Mouse (Mus musculus) urinary bladder, postnatal 0 days (tissue): Measurements from ENCODE around the gene Ifnar1. TPM values are rescaled to one million over a fixed set of nuclear protein-coding genes. Genes with fewer than 3 reads are reported as not detected.

Experiments
- microRNA-seq: library from miRNA; unstranded; fragments of <30 nt; microRNA quantifications from one replicate; pipeline ENCODE4, GENCODE M21; 2016
- polyA plus RNA-seq: library from polyadenylated mRNA; unstranded; fragments of >200 nt; fragmentation: Nextera tagmentation; extraction: Ambion mirVana; gene quantifications from 2 replicates; pipeline ENCODE4 v1.2.1, GENCODE M21; 2015

Gene Ifnar1
- polyA plus RNA-seq, result 24.7 and 27.5 TPM in 2 replicates

GRCm38 (mm10) chr16:91484808-91485700 lies at the start of gene Ifnar1:
Gene Ifnar1, plus strand, starts transcription at chr16:91485238.

GRCm38 (mm10) chr16:91546836-91547741 lies 62.1 kb downstream of the Ifnar1 start, which contains the start of gene Ifngr2:
Gene Ifngr2, plus strand, starts transcription at chr16:91547072.

Small RNA genes within 50 kb of the gene (microRNA-seq; reads per million reads assigned to microRNA genes)
- not detected for gene Mir6367

Other genes starting within 250 kb of the Ifnar1 start
- not detected in 2 replicates for gene Olig1, start 215.5 kb upstream of the Ifnar1 start, polyA plus RNA-seq
- gene Ifnar2, start 112.5 kb upstream of the Ifnar1 start, polyA plus RNA-seq, result 60.6 and 68.5 TPM in 2 replicates
- not detected in 2 replicates for gene Gm21970, start 93.5 kb upstream of the Ifnar1 start, polyA plus RNA-seq
- 45.5 and 48.4 TPM in 2 replicates for gene Il10rb, start 79.1 kb upstream of the Ifnar1 start, polyA plus RNA-seq
- 47.8 and 50.0 TPM in 2 replicates for gene Ifngr2, start 61.8 kb downstream of the Ifnar1 start, polyA plus RNA-seq
- gene Tmem50b, start 112.6 kb downstream of the Ifnar1 start, polyA plus RNA-seq, result 58.6 and 69.2 TPM in 2 replicates
- 0.81 and 1.3 TPM in 2 replicates for gene Dnajc28, start 133.8 kb downstream of the Ifnar1 start, polyA plus RNA-seq
- 40.9 and 43.8 TPM in 2 replicates for gene Gart, start 161.7 kb downstream of the Ifnar1 start, polyA plus RNA-seq
- 56.2 and 65.8 TPM in 2 replicates for gene Son, start 162.3 kb downstream of the Ifnar1 start, polyA plus RNA-seq
- 6.8 and 7.8 TPM in 2 replicates for gene Donson, start 203.5 kb downstream of the Ifnar1 start, polyA plus RNA-seq
- gene Cryzl1, start 243.7 kb downstream of the Ifnar1 start, polyA plus RNA-seq, result 44.5 and 53.2 TPM in 2 replicates
- gene Itsn1, start 244.0 kb downstream of the Ifnar1 start, polyA plus RNA-seq, result 13.2 and 17.4 TPM in 2 replicates